Mouse (Mus musculus) induced T-regulatory cell, adult 2 months (primary cell): ENCODE measurements at regions not wholly inside any gene's neighbourhood (a gene's known extent, or its start where the extent isn't known, plus 50 kb on each side); places are given as distances from the start of the nearest gene placed in this dataset.

Experiments used
- DNase-seq: peaks from one replicate; pipeline ENCODE4 v3.0.0-alpha.2; 2012; ENCODE audit warnings: low read depth

DNA sequence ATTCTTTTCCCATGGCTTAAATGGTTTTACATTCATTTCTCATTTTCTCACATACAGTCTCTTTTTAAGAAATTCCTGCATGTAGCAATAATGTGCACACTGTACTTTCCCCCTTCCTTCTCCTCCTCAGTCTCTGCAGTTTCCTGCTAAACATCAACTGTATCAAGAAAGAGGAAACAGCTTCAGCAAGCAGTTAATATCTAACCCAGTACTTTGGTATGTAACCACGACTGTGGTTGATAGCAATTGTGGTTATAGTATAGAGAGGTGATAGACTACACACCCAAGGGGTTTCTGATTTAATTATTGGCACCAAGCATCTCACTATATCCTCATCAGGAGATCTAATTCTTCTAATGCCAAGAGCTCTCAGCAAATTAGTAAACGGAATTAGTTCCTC is 52.8 kb upstream of the Eci2 start:
- no peak for DNase-seq

DNA sequence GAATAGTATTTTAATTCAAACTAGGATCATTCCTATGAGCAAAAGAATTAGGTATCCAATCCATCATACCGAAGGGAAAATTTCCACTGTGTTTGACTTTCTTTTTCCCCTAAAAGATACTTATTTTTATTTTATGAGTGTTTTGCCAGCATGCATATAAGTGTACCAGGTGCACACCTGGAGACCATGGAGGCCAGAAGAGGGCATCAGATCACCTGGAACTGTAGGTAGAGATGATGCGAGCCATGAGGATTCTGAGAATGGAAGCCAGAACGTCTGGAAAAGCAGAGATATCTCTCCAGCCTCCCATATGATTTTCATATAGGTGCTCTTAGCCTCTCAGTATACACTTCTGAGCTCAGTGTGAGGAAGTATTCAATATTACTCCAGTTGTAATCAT is 58.5 kb upstream of the Eci2 start:
- DNase-seq: peak; percentile 1

DNA sequence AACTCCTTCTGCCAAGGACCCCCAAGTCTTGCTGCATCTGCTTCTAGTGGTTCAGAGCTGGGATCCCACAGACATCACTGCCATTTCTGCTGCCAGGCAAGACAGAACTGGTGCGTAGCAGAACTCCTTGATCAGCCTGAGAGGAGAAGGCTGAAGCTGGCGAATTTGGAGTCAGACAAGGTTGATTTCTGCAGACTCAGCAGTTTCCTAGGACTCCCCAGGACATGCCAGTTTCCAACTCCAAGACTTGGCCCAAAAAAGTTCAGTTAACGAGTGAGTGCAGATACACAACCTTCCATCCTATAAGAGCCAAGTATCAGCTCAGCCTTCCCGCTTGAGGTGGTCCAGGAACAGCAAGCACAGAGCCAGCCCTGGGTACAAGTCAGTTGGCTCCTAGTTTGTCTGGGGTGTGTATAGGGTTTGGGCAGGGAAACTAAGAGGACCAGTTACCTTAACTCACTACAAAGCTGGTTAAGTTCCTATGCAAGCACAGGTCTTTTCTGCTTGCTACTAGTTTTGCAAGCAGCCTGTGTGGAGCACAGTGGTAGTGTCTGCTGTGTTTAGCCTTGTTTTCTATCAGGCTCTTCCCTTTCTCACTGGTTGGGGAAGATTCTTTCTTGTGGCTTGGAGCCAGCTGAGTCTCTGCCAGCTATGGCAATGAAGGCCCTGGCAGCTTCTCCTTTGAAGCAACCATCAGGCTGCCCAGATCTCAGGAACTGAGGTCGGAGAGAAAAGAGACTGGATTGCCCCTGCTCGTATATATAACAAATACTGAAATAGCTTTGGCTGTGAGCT is 60.5 kb upstream of the Eci2 start:
- no peak for DNase-seq

DNA sequence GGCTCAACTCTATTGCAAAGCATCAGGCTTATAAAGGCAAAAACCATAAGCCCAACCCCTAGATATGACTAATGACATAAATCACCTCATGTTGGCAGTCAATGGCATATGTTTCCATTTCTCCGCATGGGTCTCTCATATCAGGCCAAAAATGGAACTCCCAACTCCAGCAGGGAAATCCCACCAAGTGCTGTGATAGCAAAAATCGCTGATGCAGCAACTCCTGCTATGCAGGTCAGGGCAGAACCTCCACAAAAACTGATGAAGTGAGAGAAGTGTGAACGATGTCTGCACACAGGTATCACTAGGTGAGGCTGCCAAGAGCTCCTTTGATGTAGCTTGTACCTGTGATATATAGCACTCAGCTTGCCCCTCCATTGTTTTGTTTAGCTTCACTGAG is 64.3 kb upstream of the Eci2 start:
- no peak for DNase-seq

DNA sequence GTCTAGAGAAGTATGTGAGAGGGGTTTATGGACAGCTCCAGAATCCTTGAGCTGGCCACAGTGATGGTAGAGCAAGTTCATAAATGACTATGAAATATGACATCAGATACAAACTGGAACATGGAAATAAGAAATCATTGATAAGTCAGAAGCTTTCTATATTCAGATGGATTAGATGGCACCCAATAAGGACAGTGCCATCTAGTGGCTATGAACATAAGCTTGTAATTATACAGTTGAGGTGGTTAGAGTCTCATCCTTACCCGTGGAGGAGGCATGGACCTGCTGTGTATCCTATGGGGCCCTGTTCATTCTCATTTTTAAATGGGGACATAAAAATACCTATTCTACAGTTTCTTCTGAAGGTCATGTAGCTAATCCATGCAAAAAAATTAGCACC is 92.9 kb upstream of the Eci2 start:
- DNase-seq: peak; percentile 56

DNA sequence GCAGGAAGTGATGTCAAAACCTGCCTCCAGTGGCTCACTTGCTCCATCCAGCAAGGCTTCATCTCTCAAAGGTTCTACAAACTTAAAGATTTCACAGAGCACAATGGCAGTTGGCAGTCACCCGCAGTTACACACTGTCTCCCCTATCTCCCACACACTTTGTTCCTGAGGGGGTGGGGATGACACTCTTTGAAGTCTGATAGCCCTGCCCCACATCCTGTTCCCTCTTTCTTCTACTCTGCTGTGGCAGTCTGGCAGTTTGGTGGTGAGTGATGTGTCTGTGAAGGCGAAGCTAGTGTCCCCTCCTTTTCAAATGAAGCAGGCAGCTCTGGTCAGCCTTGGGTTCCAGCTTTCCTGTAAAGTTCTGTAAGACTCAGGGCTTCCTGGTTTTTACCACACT is 102.6 kb upstream of the Eci2 start:
- peak; percentile 61 for DNase-seq

DNA sequence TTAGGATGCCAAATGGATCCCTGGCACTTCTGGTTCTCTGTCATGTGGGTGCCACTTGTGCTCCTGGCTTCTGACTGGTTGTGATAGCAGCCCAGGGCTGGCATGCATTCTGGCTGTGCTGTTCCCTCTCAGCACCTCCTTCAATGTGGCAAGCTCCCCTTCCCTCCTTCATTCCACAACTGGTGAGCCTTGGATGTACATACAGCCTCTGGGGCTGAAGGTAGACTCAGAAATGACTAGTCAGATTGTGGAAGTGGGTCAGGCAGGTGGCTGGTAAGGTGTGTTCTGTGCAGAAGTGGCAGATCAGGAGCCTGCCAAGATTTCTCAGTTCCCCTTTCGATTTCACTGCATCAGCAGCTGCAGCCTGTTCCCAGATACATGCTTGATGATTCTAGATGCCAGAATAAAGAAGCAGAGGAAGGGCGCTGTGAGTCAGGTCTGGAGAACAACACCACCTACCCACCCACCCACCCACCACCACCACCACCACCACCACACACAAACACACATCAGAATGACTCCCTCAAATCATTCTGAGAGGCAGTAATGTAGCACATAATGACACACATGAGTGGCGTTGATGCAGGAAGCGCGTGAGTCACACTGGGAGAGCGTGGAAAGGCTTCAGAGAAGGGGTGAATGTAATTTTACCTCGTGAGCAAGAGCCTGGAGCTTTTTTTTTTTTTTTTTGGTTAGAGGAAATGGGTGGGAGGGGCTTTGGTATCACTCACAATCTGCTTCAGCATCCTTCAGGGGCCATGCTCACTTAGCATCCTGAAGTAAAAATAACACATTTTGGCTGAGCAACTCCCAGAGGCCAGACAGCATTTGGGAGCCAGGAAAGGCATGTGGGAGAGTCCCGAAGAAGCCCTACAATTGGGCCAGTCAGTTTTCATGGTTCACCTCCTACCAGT is 104.6 kb upstream of the Eci2 start:
- peak; percentile 58 for DNase-seq

DNA sequence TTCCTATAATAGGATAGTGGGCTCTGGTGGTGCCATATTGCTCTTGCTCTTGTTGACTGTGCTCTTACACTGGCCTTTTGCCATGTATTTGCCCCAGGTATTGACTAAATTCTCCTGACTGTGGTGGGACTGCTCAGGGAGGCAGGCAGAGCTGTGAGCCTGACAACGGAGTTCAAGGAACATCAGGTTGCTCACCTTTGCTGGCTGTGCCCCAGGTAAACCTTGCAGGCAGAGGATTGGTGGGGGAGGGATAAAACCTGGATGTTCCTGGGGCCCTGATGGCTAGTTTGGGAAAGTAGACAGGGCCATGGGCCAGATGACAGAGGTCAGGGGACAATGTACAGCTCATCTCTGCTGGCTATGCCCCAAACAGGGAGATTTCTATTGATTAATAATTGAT is 124.7 kb upstream of the Eci2 start:
- no peak for DNase-seq

DNA sequence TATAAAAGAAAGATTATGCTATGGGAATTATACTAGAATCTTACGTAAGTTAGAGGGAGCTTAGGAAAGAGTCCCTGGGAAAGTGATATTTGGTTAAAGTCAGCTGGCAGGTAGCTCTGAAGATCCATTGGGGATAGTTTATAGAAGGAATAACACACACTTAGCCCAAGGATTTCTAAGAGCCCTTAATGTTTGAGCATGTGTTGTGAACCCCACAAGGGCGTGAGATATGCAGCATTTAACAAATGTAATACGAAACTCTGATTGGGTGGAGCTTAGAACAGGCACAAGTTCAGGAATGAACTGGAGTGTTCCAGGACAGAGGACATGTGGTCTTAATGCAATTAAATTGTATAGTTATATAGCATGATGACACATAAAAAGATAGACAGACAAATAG is 132.6 kb upstream of the Eci2 start:
- no peak for DNase-seq

DNA sequence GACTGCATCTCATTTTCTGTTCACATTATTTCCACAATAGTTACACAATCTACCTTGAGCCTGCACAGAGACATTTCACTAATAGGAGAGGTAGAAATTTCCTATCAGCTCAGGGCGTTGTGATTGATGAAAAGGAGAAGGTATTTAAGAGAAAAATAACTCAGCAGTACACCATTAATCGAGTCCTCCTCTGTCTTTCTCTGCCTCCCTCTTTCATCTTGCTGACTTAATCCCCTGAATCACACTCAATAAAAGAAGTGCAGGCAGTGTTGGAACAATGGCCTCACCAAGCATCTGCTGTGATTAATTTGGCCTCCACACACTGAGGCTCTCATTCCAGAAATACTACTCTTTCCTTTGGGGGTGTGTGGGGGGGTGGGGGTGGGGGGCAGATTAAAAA is 133.9 kb upstream of the Eci2 start:
- DNase-seq: no peak

DNA sequence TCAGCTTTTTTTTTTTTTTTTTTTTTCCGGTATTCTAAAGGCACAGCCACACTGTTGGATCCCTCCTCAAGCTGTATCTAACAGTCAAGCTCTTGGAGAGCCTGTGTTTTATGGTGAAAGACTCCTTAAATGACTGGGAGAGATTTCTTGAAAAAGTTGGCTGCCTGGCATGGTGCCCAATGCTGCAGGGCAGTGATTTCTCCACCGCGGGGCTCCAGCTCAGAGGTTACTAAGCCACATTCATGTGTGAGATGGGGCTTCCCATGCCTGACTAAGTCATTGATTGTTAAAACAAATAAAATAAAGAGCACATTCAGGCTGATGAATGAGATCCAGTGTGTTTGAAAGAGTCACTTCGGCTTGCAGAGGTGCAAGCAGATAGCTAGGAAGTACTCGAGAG is 139.2 kb upstream of the Eci2 start:
- DNase-seq: no peak

DNA sequence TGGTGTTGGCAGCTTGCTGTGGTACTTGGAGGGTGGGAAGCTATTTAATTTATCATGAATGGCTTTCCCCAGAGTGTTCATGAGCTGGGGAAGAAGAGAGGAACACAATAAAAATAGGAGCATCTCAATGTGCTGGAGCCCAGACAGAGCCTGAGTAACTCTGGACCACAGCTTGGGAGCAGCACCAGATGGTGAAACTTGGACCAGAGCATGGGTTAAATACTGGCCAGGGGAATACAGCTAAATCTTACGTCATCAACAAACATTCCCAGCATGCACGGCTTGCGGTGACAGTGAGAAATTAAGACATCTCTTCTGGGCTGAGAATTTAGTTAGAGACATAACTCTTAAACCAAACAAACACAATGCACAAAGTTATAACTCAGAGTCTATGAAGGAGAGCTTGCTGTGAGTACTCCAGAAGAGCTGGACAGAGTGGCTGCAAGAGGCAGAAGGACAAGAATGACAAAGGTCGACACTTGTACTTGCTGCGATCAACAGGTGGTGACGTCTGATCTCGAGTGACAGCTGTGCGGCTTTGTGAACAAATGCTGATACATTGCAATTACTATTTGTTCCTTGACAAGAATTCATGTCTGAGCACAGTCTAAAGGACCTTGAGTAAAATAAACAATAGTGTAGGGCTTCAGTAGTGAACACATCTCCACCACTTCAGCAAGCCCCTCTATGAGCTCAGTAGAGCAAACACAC is 140.1 kb upstream of the Eci2 start:
- no peak for DNase-seq

DNA sequence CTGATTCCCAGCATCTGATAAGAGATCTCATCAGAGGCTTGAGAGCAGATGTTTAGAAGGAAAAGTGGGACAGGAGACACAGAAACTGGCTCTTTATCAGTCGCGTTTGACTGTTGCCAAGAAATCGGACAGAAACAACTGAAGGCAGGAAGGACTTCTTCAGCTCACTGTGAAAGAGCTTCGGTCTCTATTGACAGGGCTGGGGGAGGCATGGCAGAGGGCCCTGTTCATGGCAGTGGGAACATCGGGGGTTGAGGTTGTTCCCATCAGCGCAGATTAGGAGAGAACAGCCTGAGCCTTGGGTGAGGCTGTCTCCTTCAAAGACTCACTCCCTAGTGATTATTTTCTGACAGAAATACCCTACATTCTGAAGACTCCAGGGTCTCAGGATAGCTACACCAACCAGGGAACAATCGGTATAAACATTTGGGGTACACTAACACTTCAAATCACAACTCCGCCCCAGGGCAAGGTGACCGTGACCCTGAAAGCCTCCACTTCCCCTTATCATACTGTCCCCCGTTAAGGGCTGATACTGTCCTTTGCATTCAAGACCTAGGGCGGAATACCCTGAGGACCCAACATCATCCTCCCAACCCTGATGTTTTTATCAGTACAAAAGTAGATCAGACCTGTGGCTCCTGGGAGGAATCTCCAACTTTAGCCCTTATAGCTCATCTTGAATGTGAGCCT is 144.8 kb upstream of the Eci2 start:
- DNase-seq: no peak

DNA sequence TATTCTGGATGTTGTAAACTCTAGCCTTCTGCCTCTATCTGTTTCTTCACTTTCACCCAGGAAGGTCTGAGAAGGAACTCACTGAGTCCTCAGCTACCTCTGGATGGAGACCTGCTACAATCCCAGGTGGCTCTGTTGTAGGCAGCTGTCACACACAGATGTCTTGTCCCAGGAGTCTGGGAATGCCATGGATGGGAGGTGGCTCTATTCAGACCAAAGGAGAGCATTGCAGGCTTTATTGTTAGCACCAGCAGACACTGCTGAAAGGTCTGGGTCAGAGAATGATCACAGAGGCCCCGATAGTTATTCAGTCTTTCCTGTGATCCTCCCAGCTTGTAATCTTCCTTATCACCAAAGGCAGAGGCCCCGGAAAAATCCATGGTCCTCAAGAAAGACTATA is 146.6 kb upstream of the Eci2 start:
- DNase-seq: no peak

DNA sequence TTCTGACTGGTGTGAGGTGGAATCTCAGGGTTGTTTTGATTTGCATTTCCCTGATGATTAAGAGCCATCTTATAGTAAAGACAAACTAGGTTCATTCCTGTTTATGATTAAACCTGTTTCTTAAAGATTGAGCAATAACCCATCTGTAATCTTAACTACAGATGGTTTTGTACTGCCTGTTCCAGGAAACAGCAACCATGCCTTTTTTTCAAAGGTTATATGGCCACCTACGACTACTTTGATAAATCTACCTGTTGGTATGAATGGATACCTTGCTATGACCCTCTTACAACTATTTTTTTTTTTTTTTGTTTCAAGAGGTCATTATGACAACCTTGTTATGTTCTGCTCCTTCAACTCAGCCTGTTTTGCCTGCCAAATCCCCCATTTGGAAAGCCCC is 148.7 kb upstream of the Eci2 start:
- DNase-seq: no peak

DNA sequence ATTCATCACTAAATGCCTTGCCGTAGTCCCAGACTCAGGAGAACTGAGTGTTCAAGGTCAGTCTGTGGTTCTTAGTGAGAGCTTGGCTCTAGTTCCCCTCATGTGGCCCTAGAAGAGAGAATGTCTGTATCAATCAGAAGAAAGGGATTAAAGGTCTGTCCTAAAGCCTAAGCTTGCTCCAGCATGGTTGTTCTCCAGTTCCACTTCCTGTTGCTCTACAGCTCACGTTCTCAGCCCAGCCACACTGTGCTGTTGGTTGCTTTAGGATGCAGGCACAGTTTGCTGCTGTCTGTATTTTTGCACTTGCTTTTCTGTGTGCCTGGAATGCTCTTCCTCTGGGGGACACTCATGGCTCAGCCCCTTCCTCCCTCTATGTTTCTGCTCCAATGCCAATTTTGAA is 150.4 kb upstream of the Eci2 start:
- no peak for DNase-seq

DNA sequence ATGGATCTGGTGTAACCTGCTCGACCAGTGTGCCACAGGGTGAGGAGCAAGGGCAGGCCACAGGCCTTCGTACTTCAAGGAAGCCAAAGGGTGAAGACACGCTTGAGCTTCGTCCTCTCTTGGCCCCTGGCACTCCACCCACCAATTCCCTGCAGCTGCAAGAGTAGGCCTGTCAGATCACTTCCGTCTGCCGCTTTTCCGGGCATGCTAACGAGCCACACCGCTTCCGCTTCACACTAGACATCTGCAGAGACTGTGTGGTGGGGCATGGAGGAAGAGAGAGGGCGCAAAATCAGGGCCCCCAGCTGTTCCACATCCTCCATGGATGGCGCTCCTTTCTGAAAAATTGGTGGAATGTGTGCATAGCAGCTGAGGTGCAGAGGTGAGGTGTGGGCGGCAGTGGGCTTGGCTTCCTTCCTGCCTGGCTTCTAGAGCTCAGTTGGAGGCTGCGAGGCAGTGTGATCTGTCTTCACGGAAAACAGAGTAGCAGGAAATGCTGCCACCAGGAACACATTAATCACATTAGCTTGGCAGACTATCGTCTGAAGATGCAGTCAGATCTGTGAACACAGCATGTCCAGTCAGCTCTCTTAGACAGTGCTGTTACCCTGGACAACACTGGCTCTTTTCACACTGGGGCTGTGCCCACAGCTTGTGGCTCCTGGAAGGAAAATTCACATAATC is 162.3 kb upstream of the Eci2 start:
- DNase-seq: peak; percentile 72

DNA sequence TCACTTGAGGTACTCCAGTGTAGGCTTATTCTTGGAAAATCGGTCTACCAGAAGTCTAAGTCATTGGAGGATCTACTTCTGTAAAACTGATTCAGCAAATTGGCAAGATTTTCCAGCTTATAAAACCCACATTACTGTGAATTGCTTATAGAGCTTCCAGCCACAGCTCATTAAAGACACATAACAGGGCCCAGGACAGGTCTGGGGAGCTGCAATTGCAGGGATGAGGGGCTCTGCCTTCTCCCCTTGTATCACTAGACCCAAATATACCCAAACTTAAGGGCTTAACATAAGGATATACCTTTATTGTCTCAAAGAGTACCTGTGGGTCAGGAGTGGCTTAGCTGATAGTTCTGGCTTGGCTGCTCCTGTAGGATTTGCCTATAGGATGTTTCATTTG is 175.2 kb upstream of the Eci2 start:
- no peak for DNase-seq

DNA sequence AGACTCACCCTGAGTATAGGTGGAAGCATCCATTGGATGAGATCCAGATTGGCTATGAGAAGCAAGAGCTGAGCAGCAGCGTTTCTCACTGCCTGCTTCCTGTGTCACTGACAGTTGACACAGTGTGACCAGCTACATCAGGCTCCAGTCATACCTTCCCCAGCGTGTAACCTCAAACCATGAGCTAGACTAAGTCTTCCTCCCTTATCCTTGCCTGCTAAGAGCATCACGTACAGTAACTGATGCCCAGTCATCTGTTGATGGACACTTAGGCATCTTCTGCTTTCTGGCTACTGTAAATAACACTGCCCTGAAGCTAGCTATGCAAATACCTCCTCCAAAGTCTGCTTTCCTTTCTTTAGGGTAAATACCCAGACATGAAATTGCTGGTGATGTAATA is 181.4 kb upstream of the Eci2 start:
- peak; percentile 12 for DNase-seq

DNA sequence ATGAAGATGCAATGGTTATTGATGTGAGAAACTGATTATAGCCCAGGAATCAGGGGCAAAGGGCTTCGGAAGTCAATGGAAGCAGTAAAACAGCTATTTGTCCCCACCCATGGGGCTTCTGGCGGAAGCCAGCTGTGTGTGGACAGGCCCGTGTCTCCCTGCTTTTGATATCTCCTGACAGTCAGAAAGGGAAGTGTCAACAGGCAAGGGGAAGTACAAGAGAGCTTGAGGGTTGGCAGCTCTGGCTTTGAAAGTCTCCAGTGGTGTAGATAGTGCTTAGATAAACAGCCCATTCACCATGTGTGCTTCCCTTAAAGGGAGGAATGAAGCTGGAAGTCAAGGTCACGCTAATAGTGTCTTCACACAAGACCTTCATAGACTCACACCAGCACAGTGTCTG is 182.7 kb upstream of the Eci2 start:
- DNase-seq: no peak

DNA sequence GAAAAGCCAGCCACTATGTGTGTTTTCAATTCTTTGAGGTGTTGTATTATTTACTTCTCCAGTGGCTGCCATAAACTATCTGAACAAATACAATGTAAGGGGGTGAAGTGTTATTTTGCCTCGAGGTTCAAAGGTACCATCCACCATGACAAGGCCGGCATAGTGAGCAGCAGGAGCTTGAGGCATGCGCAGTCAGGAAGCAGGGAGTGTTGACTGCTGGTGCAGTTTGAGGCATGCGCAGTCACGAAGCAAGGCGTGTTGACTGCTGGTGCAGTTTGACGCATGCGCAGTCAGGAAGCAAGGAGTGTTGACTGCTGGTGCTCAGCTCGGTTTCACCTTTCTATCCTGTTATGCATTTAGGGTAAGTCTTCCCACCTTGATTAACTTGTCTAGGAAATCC is 184.9 kb upstream of the Eci2 start:
- no peak for DNase-seq

DNA sequence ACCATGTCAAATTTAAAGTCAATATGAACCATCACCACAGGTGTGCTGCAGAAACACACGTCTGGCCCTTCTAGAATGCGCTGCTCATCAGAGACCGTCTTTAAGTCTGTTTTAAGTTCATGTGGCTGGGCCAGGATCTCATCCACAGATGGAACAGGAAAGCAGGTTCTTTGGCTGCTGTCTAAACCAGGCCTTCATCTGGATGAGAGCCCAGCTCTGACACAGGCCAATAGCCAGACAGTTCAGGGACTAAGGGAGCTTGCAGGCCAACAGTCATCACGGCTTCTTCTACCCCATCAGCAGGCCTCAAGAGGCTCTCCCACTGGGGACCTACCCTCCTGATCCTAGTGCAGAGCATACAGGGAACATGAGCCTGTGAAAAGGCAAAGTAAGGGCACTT is 185.4 kb upstream of the Eci2 start:
- DNase-seq: no peak
